Mouse (Mus musculus) G1E (cell line): Measurements from ENCODE around the gene Myt1.

Source experiments
- CTCF ChIP-seq: IDR thresholded peaks from 2 replicates; pipeline ENCODE4 v1.5.1; 2012; ENCODE audit warnings: low read depth, low read length, inconsistent platforms, mixed read lengths
- GATA1 ChIP-seq: IDR thresholded peaks from 2 replicates; pipeline ENCODE4 v1.6.1; 2012; ENCODE audit warnings: borderline replicate concordance, low read length, inconsistent platforms, mixed read lengths
- GATA2 ChIP-seq: IDR thresholded peaks from 2 replicates; pipeline ENCODE4 v1.6.1; 2012; ENCODE audit warnings: low read depth, low read length, inconsistent platforms, borderline replicate concordance
- POLR2AphosphoS5 ChIP-seq: IDR thresholded peaks from 2 replicates; pipeline ENCODE4 v1.6.1; 2012; ENCODE audit warnings: low read depth, low read length, inconsistent platforms; ENCODE audit not compliant: insufficient replicate concordance
- TAL1 ChIP-seq: conservative IDR thresholded peaks from 2 replicates; pipeline ENCODE4 v1.6.1; 2012; ENCODE audit warnings: low read depth, low read length, inconsistent platforms, mixed read lengths

DNA sequence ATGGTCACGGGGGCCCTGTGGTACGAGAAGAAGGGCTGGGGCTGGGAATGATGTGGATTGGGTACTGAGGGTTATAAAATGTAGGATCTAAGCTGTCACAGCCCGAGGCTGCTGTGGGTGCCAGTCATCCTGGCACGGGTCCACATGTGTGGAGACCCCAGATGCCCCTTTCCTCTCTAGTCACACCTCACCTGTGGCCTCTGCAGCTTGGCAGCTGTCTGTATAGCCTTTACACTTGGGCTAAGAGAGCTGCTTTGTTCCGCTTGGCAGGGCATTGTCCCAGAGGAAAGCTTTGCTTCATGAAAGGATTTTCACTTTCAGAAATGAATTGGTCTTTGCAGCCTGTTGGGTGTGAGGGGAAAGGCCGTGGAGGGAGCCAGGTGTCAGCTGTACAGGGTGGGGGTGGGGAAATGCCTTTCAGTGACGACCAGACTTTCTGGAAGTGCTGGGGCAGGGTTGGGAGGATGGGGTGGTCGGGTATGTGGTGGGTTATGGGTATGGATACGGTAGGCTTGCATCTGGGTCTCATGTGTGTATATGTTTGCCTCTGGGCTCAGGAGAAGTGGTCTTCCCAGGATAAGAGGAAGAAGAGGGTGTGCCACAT is 35.4 kb upstream of the Myt1 start:
- TF ChIP-seq CTCF (no peak), TAL1 (no peak), GATA1 (no peak), POLR2AphosphoS5 (no peak), GATA2 (no peak)
